Mouse (Mus musculus): ENCODE measurements around the gene Emx1. TPM values are rescaled to one million over a fixed set of nuclear protein-coding genes. Genes with fewer than 3 reads are reported as not detected.

Emx1 gene
- total RNA-seq, 1 experiment from 2014 or later, result not detected

- ATAC-seq (replicated peaks in 1 of 2; ENCODE audit: insufficient read depth in 1 of 2, low FRiP score in 2 of 2, low TSS enrichment in 1 of 2, low read depth in 1 of 2, poor library complexity in 2 of 2, severe bottlenecking in 2 of 2), result no peak
Observed at GRCm38 (mm10) chr6:85218684-85219445, 31.6 kb downstream of the Emx1 start.

DNA sequence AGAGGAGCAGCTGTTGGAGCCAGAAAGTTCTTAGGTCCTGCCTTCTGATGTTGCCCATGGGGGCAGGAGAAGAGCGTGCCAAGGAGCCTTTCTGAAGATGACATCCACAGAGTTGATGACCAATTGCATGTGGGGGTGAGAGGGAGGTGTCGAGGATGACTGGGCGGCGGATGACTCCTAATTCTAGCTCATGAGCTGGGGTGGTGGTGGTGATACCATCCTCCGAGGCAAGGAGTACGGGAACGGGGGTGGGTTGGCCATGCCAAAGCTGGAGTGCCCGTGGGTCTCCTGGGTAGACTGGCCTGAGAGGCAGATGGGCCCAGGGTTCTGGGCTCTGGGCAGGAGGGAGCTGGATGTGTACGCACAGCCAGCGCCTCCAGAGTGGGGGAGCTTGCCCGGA lies 32.5 kb downstream of the Emx1 start:
- no peak for ATAC-seq (replicated peaks in 1 of 2; ENCODE audit: insufficient read depth in 1 of 2, low FRiP score in 2 of 2, low TSS enrichment in 1 of 2, low read depth in 1 of 2, poor library complexity in 2 of 2, severe bottlenecking in 2 of 2)

DNA sequence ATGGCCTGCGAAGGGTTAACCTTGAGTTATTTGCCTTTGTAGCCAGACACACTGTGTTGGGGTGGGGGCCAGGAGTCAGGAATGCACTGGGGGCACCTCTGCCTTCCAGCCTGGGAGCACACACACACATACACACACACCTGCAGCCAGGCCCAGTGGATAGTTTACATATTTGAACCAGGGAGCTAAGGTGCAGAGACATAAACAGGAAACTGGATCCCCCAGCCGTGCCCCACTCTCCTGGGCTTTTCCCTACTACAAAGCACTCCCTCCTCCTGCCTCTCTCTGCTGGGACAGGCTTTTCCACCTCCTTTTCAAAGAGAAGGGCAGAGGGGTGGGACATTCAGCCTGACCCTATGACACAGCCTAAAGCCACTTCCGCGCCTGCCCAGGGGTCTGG lies 33.7 kb downstream of the Emx1 start:
- ATAC-seq (replicated peaks in 1 of 2; ENCODE audit: insufficient read depth in 1 of 2, low FRiP score in 2 of 2, low TSS enrichment in 1 of 2, low read depth in 1 of 2, poor library complexity in 2 of 2, severe bottlenecking in 2 of 2), result no peak

DNA sequence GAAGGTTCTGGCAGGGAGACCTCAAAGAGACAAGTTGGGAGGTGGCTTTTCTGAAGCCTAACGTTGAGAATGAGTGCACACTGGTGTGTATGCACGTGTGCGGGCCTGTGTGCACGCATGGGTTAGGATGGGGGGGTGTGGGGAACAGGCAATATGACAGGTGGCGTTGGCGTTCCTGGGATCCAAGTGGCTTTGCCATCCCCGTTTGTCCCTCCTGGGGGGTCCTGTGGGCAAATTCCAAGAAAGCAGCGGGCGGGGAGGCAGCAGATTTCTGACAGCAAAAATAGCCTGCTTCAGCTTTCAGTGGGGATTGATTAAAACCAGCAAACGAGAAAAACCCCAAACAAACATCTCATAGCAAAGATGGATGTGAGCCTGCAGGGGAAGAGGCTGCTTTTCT lies 35.3 kb downstream of the Emx1 start:
- ATAC-seq (replicated peaks in 1 of 2; ENCODE audit: insufficient read depth in 1 of 2, low FRiP score in 2 of 2, low TSS enrichment in 1 of 2, low read depth in 1 of 2, poor library complexity in 2 of 2, severe bottlenecking in 2 of 2), result no peak

- no peak for ATAC-seq (replicated peaks in 1 of 2; ENCODE audit: insufficient read depth in 1 of 2, low FRiP score in 2 of 2, low TSS enrichment in 1 of 2, low read depth in 1 of 2, poor library complexity in 2 of 2, severe bottlenecking in 2 of 2)
Observed at GRCm38 (mm10) chr6:85223498-85224150, 36.4 kb downstream of the Emx1 start.

DNA sequence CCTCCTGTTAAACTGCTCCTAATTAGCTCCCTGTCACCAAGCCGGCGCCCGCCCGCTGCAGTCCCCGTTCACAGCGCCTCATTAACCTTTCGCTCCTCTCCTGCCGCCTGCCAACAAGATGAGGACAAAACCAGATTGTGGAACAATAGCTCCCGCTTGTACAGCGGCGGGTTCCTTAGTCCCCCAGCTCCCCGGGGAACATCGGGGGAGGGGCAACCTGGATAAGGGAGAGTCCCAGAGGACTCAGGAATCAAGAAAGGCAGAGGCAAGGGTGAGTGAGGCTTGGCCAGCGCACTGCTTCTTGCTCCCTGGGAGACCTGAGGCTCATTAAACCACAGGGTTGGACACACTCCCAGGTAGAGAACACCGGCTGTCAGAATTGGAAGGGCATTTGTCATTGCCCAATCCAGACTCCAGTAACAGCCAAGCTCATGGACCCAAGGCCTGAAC lies 37.2 kb downstream of the Emx1 start:
- ATAC-seq (replicated peaks in 1 of 2; ENCODE audit: insufficient read depth in 1 of 2, low FRiP score in 2 of 2, low TSS enrichment in 1 of 2, low read depth in 1 of 2, poor library complexity in 2 of 2, severe bottlenecking in 2 of 2), result no peak

DNA sequence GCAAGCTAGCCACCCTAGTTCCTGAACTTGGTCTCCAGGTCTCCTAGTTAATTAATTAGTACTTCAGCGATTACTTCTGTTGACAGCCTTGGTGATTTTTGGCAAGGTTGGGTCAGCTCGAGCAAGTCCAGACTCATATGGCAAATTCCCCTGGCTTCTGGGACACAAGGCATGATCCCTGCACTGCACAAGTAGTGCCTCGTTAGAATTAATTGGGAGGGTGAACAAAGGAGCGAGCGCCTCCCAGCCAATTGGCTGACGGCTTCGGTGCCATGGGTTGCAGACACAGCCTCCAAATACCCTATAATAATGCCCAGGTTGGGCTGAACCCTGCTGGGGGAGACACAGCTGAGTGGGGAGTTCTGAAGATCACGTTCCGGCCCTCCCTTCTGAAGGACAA lies 39.3 kb downstream of the Emx1 start:
- ATAC-seq (replicated peaks in 1 of 2; ENCODE audit: insufficient read depth in 1 of 2, low FRiP score in 2 of 2, low TSS enrichment in 1 of 2, low read depth in 1 of 2, poor library complexity in 2 of 2, severe bottlenecking in 2 of 2), result no peak

DNA sequence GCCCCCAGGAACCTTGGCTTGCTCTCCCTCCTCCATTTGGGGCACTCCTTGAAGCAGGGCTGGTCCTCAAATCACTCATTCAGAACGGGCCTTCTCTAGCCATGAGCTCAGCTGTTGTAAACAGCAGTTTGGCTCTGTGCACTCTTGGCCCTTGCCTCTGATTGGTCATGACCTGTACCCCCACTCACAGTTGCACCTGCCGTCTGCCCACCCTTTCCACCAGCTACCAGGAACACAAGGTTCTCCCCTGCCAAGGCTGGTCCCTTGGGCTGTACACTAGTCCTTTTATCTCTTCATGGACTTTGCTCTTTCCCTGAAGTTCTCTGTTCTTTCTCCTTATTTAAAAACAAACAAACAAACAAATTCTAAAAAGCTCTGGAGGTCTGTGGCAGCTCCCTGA lies 40.3 kb downstream of the Emx1 start:
- ATAC-seq (replicated peaks in 1 of 2; ENCODE audit: insufficient read depth in 1 of 2, low FRiP score in 2 of 2, low TSS enrichment in 1 of 2, low read depth in 1 of 2, poor library complexity in 2 of 2, severe bottlenecking in 2 of 2), result no peak

- ATAC-seq (replicated peaks in 1 of 2; ENCODE audit: insufficient read depth in 1 of 2, low FRiP score in 2 of 2, low TSS enrichment in 1 of 2, low read depth in 1 of 2, poor library complexity in 2 of 2, severe bottlenecking in 2 of 2), result no peak
Observed at GRCm38 (mm10) chr6:85230762-85231161, 43.5 kb downstream of the Emx1 start.

- no peak for ATAC-seq (replicated peaks in 1 of 2; ENCODE audit: insufficient read depth in 1 of 2, low FRiP score in 2 of 2, low TSS enrichment in 1 of 2, low read depth in 1 of 2, poor library complexity in 2 of 2, severe bottlenecking in 2 of 2)
Observed at GRCm38 (mm10) chr6:85231469-85231868, 44.2 kb downstream of the Emx1 start.

DNA sequence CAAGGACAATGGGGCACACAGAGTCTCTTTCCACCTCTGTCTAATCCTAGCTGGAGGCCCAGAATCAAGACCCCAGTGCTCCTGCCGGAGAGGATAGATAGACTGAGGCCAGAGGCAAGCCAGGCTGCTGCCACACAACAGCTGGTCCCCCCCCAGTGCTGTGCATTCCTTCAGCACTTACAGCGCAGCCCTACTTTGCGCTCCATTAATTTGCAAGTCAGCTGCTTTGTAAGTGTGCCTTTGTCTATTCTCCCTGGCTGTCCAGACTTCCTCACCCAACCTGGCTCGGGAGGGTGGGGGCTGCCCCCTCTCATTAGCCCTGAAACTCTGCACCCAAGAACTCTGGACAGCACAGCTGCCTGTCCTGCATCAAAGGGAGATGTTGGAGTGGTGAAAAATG lies 44.8 kb downstream of the Emx1 start:
- no peak for ATAC-seq (replicated peaks in 1 of 2; ENCODE audit: insufficient read depth in 1 of 2, low FRiP score in 2 of 2, low TSS enrichment in 1 of 2, low read depth in 1 of 2, poor library complexity in 2 of 2, severe bottlenecking in 2 of 2)

GRCm38 (mm10) chr6:85232836-85233623 lies 45.8 kb downstream of the Emx1 start:
- no peak for ATAC-seq (replicated peaks in 1 of 2; ENCODE audit: insufficient read depth in 1 of 2, low FRiP score in 2 of 2, low TSS enrichment in 1 of 2, low read depth in 1 of 2, poor library complexity in 2 of 2, severe bottlenecking in 2 of 2)

- no peak for ATAC-seq (replicated peaks in 1 of 2; ENCODE audit: insufficient read depth in 1 of 2, low FRiP score in 2 of 2, low TSS enrichment in 1 of 2, low read depth in 1 of 2, poor library complexity in 2 of 2, severe bottlenecking in 2 of 2)
Observed at GRCm38 (mm10) chr6:85234796-85235195, 47.6 kb downstream of the Emx1 start.

GRCm38 (mm10) chr6:85237001-85237400 lies 49.8 kb downstream of the Emx1 start:
- 0 out of 4 replicates have a peak, but pooled peaks of 1 of the 2 experiments have one; percentile 16 for ATAC-seq (replicated peaks in 1 of 2; ENCODE audit: insufficient read depth in 1 of 2, low FRiP score in 2 of 2, low TSS enrichment in 1 of 2, low read depth in 1 of 2, poor library complexity in 2 of 2, severe bottlenecking in 2 of 2)

DNA sequence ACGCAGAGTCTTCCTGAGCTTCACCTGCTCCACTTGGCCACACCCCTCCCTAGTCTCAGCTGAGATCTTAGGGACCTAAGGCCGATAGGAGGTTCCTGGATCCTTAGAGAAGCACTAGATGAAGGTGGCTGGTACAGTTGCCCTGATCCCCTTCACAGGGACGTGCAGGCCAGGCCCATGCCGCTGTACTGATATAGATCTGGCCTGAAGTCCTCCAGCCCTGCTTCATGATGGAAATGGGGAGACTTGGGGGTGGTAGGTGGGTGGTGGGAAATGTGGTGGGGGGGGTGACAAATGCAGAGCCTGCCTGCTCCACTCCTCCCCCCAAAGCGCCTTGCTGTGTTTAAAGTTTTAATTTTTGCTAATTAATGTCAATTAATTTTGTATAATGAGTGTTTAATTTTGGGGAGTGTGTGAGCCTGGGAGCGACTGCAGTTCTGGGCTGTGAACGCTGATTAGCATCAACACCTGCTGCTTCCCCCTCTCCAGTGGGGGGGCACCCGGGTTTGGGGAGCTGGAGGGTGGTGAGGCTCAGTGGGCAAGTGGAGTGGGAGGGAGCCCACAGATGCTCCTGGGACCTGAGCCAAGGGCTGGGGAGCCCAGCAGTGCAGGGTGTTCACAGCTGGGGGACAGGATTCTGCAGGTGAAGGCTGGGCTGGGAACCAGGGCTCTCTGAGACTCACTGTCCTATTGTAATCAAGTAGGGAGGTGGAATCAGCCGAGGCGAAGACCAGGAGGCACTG lies 50.5 kb downstream of the Emx1 start:
- ATAC-seq (replicated peaks in 1 of 2; ENCODE audit: insufficient read depth in 1 of 2, low FRiP score in 2 of 2, low TSS enrichment in 1 of 2, low read depth in 1 of 2, poor library complexity in 2 of 2, severe bottlenecking in 2 of 2), result no peak

DNA sequence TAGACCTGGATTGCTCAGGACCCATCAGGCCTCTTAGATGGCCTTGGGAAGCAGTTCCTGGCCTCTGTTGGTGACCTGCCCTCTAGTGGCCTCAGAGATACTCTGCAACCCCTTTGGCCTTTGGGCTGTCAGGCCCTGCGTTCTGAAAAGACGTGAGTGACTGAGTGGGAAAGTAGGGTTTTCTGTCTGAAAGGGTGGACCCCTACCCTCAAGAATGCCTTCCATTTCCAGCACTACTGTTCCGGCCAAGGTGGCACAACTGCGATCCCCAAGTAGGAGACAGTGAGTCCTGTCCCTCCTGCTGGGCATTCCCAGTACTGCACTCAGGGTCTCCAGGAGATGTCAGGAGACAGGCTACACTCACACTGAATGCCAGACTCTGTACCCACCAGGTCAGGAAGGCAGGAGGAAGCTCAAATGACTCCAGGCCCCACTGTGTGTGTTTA lies 51.8 kb downstream of the Emx1 start:
- ATAC-seq (replicated peaks in 1 of 2; ENCODE audit: insufficient read depth in 1 of 2, low FRiP score in 2 of 2, low TSS enrichment in 1 of 2, low read depth in 1 of 2, poor library complexity in 2 of 2, severe bottlenecking in 2 of 2), result peak; percentile 71 to 88

GRCm38 (mm10) chr6:85249821-85250220 lies 62.6 kb downstream of the Emx1 start:
- ATAC-seq (replicated peaks in 1 of 2; ENCODE audit: insufficient read depth in 1 of 2, low FRiP score in 2 of 2, low TSS enrichment in 1 of 2, low read depth in 1 of 2, poor library complexity in 2 of 2, severe bottlenecking in 2 of 2), result no peak

All from hematopoietic stem cell, adult 5-6 weeks (primary cell).